3 mouse cellular contexts compared by ENCODE assay signal in the genomic region with DNA sequence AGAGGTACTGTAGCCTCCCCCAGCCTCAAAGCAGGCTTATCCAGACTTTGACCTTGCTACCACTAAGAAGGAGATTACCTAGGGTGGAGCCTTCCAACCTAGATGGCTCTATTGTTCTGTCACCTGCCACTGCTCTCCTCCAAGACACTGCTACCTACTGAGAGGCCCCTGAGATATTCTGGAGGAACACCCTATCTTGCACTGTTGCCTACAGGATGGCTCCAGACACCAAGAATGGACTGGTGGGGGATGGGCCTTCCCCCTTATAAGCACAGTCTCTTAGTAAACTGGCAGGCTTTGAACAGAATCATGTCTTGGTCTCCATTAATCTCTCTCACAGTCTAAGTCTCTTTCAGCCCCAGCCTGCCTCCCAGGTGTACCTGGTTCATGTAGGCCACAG.
A peak's percentile ranks its signal among the peaks of the same experiment; 100 is the strongest.
DNase-seq lines count a peak whose midpoint lies in the region.

No protein-coding gene starts in this region.

- DNase-seq in ES-CJ7 (ENCODE audit: low read depth, low spot score) (peak; percentile 72), R1 (ENCODE audit: low read depth, low spot score) (peak; percentile 64), ZHBTc4 (ENCODE audit: low read depth, low spot score) (peak; percentile 51)
